Mouse (Mus musculus) embryonic facial prominence, embryonic 11.5 days (tissue): Measurements from ENCODE around the gene Apobec2. TPM values are rescaled to one million over a fixed set of nuclear protein-coding genes. Genes with fewer than 3 reads are reported as not detected.

Source experiments
- ATAC-seq: fragments of 200-750 bp; cut with Nextera tagmentation; replicated peaks from 2 replicates; pipeline ENCODE4 v1.8.0; 2017; ENCODE audit warnings: low read depth; ENCODE audit not compliant: insufficient number of reproducible peaks, low FRiP score, low TSS enrichment
- DNase-seq: peaks from one replicate; pipeline ENCODE4 v3.0.0-alpha.2; 2015; ENCODE audit warnings: low spot score
- H3K27ac ChIP-seq: fragments of 300-500 bp; sonication (generic); replicated peaks from 2 replicates; pipeline ENCODE4 v1.5.1; 2014; ENCODE audit warnings: mild to moderate bottlenecking, low read depth, low read length, control low read depth
- H3K27me3 ChIP-seq: fragments of 300-500 bp; sonication (generic); 2 replicates; pipeline ENCODE4 v1.6.1; 2014; ENCODE audit warnings: mild to moderate bottlenecking, low read length, moderate library complexity, mixed read lengths; ENCODE audit not compliant: control insufficient read depth, insufficient read depth
- H3K36me3 ChIP-seq: fragments of 300-500 bp; sonication (generic); replicated peaks from 2 replicates; pipeline ENCODE4 v1.6.1; 2014; ENCODE audit warnings: low read depth, mild to moderate bottlenecking, low read length, moderate library complexity, mixed read lengths; ENCODE audit not compliant: control insufficient read depth, insufficient read depth
- H3K4me1 ChIP-seq: fragments of 300-500 bp; sonication (generic); 2 replicates; pipeline ENCODE4 v1.6.1; 2014; ENCODE audit warnings: low read length, mixed read lengths; ENCODE audit not compliant: control insufficient read depth, insufficient read depth
- H3K4me2 ChIP-seq: fragments of 300-500 bp; sonication (generic); 2 replicates; pipeline ENCODE4 v1.6.1; 2014; ENCODE audit warnings: low read depth, mild to moderate bottlenecking, control low read depth, low read length, moderate library complexity
- H3K4me3 ChIP-seq: fragments of 300-500 bp; sonication (generic); 2 replicates; pipeline ENCODE4 v1.5.1; 2014; ENCODE audit warnings: low read depth, low read length, control low read depth
- H3K9ac ChIP-seq: fragments of 300-500 bp; sonication (generic); replicated peaks from 2 replicates; pipeline ENCODE4 v1.6.1; 2014; ENCODE audit warnings: mild to moderate bottlenecking, control low read depth, low read length
- H3K9me3 ChIP-seq: fragments of 300-500 bp; sonication (generic); replicated peaks from 2 replicates; pipeline ENCODE4 v1.6.1; 2016; ENCODE audit warnings: mild to moderate bottlenecking, low read length, inconsistent platforms, mixed read lengths; ENCODE audit not compliant: control insufficient read depth
- WGBS: fragments of 180-500 bp; shearing (Covaris S2); extraction: QIAGEN DNeasy Blood & Tissue Kit; methylation state at CpG from one replicate; pipeline ENCODE4 v1.1.7; 2014; 5-methylcytosine and 5-hydroxymethylcytosine counted together
- polyA plus RNA-seq: library from polyadenylated mRNA; unstranded; fragments of >200 nt; fragmentation: Nextera tagmentation; extraction: Ambion mirVana; gene quantifications from 2 replicates; pipeline ENCODE4 v1.2.1, GENCODE M21; 2014

The Apobec2 gene
- polyA plus RNA-seq, 1 experiment from 2014 or later: 2.0 TPM

GRCm38 (mm10) chr17:48462096-48462495 lies 29.4 kb upstream of the Apobec2 start:
- Histone ChIP-seq H3K27ac (no peak overlapping the region), H3K27me3 (peaks cover 2% of the 10 kb centered on the region; the same call in 1 of the 2 replicates), H3K9ac (no peak overlapping the region), H3K36me3 (no peaks in the 10 kb centered on the region), H3K4me2 (no peak overlapping the region), H3K4me3 (no peak overlapping the region), H3K9me3 (no peaks in the 10 kb centered on the region), H3K4me1 (peaks cover under 1% of the 10 kb centered on the region; the same call in 1 of the 2 replicates)
- no peak for ATAC-seq
- DNase-seq: no peak
- 96% methylated on average over 13 of the region's 13 CpGs for WGBS

- no peak overlapping the region for H3K4me3 ChIP-seq
- no peak overlapping the region for H3K27ac ChIP-seq
- no peaks in the 10 kb centered on the region for H3K9me3 ChIP-seq
- DNase-seq: no peak
- H3K9ac ChIP-seq: no peak overlapping the region
- no peaks in the 10 kb centered on the region for H3K4me1 ChIP-seq
- no peak overlapping the region for H3K4me2 ChIP-seq
- H3K27me3 ChIP-seq: no peaks in the 10 kb centered on the region
- no peaks in the 10 kb centered on the region for H3K36me3 ChIP-seq
- 85% methylated on average over 13 of the region's 13 CpGs for WGBS
- no peak for ATAC-seq
Measured at GRCm38 (mm10) chr17:48457971-48458653, 25.4 kb upstream of the Apobec2 start.

- no peak overlapping the region for H3K4me3 ChIP-seq
- H3K9ac ChIP-seq: no peak overlapping the region
- H3K4me2 ChIP-seq: no peak overlapping the region
- no peaks in the 10 kb centered on the region for H3K9me3 ChIP-seq
- H3K4me1 ChIP-seq: no peaks in the 10 kb centered on the region
- WGBS: 70% methylated on average over 2 of the region's 2 CpGs
- H3K27me3 ChIP-seq: no peaks in the 10 kb centered on the region
- H3K27ac ChIP-seq: no peak overlapping the region
- ATAC-seq (no peak), DNase-seq (no peak)
- H3K36me3 ChIP-seq: no peaks in the 10 kb centered on the region
Measured at GRCm38 (mm10) chr17:48455955-48456354, 23.2 kb upstream of the Apobec2 start.

- Histone ChIP-seq H3K4me3 (no peak within 1 kb of the TSS), H3K9ac (no peak within 1 kb of the TSS), H3K36me3 (no peaks in the 10 kb centered on the region), H3K9me3 (no peaks in the 10 kb centered on the region), H3K4me1 (no peaks in the 10 kb centered on the region), H3K27ac (no peak within 1 kb of the TSS), H3K4me2 (no peak within 1 kb of the TSS), H3K27me3 (no peaks in the 10 kb centered on the region)
- 54% methylated on average over 11 of the region's 11 CpGs for WGBS
- DNase-seq (peak; percentile 9), ATAC-seq (no peak)
Measured at GRCm38 (mm10) chr17:48454688-48455087, 22.0 kb upstream of the Apobec2 start, which contains the start of gene Unc5cl. Gene Unc5cl (plus strand): TSS chr17:48454901.

- ATAC-seq: 0 out of 2 replicates have a peak, but pooled peaks have one; percentile 64
Measured at GRCm38 (mm10) chr17:48454190-48454589, 21.5 kb upstream of the Apobec2 start.

GRCm38 (mm10) chr17:48453489-48453888 lies 20.8 kb upstream of the Apobec2 start:
- no peak overlapping the region for H3K4me3 ChIP-seq
- H3K4me2 ChIP-seq: no peak overlapping the region
- no peak for ATAC-seq
- no peaks in the 10 kb centered on the region for H3K36me3 ChIP-seq
- H3K9me3 ChIP-seq: no peaks in the 10 kb centered on the region
- no peaks in the 10 kb centered on the region for H3K27me3 ChIP-seq
- no peak for DNase-seq
- no peak overlapping the region for H3K9ac ChIP-seq
- H3K4me1 ChIP-seq: no peaks in the 10 kb centered on the region
- H3K27ac ChIP-seq: no peak overlapping the region
- WGBS: 68% methylated on average over 7 of the region's 7 CpGs

More at GRCm38 (mm10) chr17:48454190-48454589, 21.5 kb upstream of the Apobec2 start:
- Histone ChIP-seq H3K27ac (no peak overlapping the region), H3K9me3 (no peaks in the 10 kb centered on the region), H3K36me3 (no peaks in the 10 kb centered on the region), H3K9ac (no peak overlapping the region), H3K4me2 (no peak overlapping the region), H3K4me3 (no peak overlapping the region), H3K4me1 (no peaks in the 10 kb centered on the region), H3K27me3 (no peaks in the 10 kb centered on the region)
- DNase-seq: no peak
- 49% methylated on average over 7 of the region's 7 CpGs for whole genome bisulfite sequencing

GRCm38 (mm10) chr17:48451753-48452444 lies 19.2 kb upstream of the Apobec2 start:
- no peak overlapping the region for H3K9ac ChIP-seq
- ATAC-seq: no peak
- no peak overlapping the region for H3K4me3 ChIP-seq
- no peak overlapping the region for H3K4me2 ChIP-seq
- no peaks in the 10 kb centered on the region for H3K27me3 ChIP-seq
- no peaks in the 10 kb centered on the region for H3K9me3 ChIP-seq
- no peaks in the 10 kb centered on the region; the same call in 1 of the 2 replicates for H3K36me3 ChIP-seq
- no peak for DNase-seq
- no peaks in the 10 kb centered on the region for H3K4me1 ChIP-seq
- WGBS: 67% methylated on average over 9 of the region's 9 CpGs
- no peak overlapping the region for H3K27ac ChIP-seq

GRCm38 (mm10) chr17:48451353-48451675 lies 18.6 kb upstream of the Apobec2 start, which contains the start of gene Tspo2:
Gene Tspo2 (minus strand): TSS chr17:48451522.
- 68% methylated on average over 7 of the region's 7 CpGs for WGBS
- no peak within 1 kb of the TSS for H3K27ac ChIP-seq

More at GRCm38 (mm10) chr17:48451353-48451675, 18.6 kb upstream of the Apobec2 start, which contains the start of gene Tspo2:
- Histone ChIP-seq H3K4me2 (no peak within 1 kb of the TSS), H3K36me3 (no peaks in the 10 kb centered on the region; the same call in 1 of the 2 replicates), H3K9ac (no peak within 1 kb of the TSS), H3K27me3 (no peaks in the 10 kb centered on the region), H3K9me3 (no peaks in the 10 kb centered on the region), H3K4me3 (no peak within 1 kb of the TSS), H3K4me1 (no peaks in the 10 kb centered on the region)
- ATAC-seq (no peak), DNase-seq (no peak)
